Mouse (Mus musculus): ENCODE data around the gene Lyz2. TPM values are rescaled to one million over a fixed set of nuclear protein-coding genes. Genes with fewer than 3 reads are reported as not detected.

Gene Lyz2
- total RNA-seq, 1 experiment from 2014 or later: 13,798 TPM

DNA sequence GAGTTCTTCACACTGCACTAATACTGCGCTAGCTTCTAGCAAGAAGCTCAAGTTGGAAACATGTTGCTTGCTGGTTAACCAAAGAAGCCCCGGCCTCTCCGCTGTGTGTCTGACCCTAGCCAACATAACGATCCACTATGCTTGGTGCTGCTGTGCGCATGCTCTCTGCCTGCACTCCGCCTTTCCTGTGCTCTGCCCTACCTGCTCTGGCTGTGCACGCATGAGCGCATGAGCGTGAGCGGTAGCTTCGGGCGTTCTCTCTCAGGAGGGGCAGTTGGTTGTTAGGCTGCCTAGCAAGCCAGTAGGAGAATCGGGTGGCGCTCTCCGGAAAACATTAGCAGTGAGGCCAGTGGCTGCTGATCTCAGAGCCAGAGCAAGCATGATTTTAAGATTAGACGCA is 52.3 kb downstream of the Lyz2 start:
- ATAC-seq (replicated peaks; ENCODE audit: insufficient number of reproducible peaks, low FRiP score, low TSS enrichment, poor library complexity, severe bottlenecking): no peak

Other genes with a start within 250 kb of the Lyz2 start
- not detected in 3 replicates for gene Lrrc10, start 237.0 kb downstream of the Lyz2 start, total RNA-seq (2017)
- gene Cct2, start 218.5 kb downstream of the Lyz2 start, total RNA-seq (2017): 289 to 360 TPM (median 315 TPM) in 3 replicates
- 9.1 to 21.4 TPM (median 12.1 TPM) in 3 replicates for gene Frs2, start 133.8 kb downstream of the Lyz2 start, total RNA-seq (2017)
- 75.3 to 119 TPM (median 109 TPM) in 3 replicates for gene Yeats4, start 57.8 kb downstream of the Lyz2 start, total RNA-seq (2017)
- not detected in 3 replicates for gene 9530003J23Rik, start 43.6 kb downstream of the Lyz2 start, total RNA-seq (2017)
- gene Lyz1, start 10.5 kb upstream of the Lyz2 start, total RNA-seq (2017): 19.1 to 44.2 TPM (median 37.4 TPM) in 3 replicates
- 73.2 to 128 TPM (median 73.7 TPM) in 3 replicates for gene Cpsf6, start 97.7 kb upstream of the Lyz2 start, total RNA-seq (2017)

Measured in monocyte, adult 5-6 weeks (primary cell).